In the genomic region with DNA sequence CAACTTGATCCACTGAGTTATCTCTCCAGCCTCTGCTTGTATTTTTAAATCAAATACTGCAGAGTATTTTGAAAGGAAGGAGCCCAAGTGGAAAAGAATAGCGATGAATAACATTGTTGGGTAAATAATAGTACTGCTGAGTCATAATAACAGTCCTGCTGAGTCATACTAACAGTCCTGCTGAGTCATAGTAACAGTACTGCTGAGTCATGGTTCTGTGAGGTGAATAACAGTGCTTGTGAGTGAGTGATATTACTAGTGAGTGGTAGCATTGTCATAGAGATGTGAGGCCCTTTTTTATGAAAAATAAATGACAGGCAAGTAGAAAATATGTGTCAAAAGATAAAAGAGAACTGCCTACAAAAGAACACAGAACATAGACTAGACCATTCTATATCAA, we compare ENCODE assay signal across 18 mouse cellular contexts. TPM values are rescaled to one million over a fixed set of nuclear protein-coding genes. Genes with fewer than 3 reads are reported as not detected.
DNase-seq lines count a peak whose midpoint lies in the region; ATAC-seq and TF ChIP-seq lines count a peak whose summit lies in the region.
"Had no signal": no experiment of that assay in that cellular context is flagged by ENCODE, and none has a peak within 500 bp of the region (broad histone marks: within the 10 kb centered on the region; RNA-seq: fewer than 3 reads in every experiment).

No protein-coding gene starts in this region.

- dilution Hi-C loops in CH12.LX (cut with MboI; ENCODE audit: extremely low pct_ligation_motif_present, extremely low pct_unique_long_range_greater_than_20kb, low sequenced_read_pairs): no loop called here

- no peaks in the 10 kb centered on the region for H3K79me2 ChIP-seq in CH12.LX (replicated peaks; ENCODE audit: control insufficient read depth, extremely low read depth, insufficient read depth, poor library complexity, severe bottlenecking)

- peak; percentile 79 for DNase-seq in A20 (ENCODE audit: low read depth, low spot score)
- DNase-seq in CH12.LX (ENCODE audit: extremely low read depth): peak; percentile 91
- DNase-seq in NIH3T3 (ENCODE audit: low read depth): peak; percentile 44
- no peak for DNase-seq in kidney, adult 2 months
- no peak for DNase-seq in spleen, postnatal 14 days (ENCODE audit: low spot score in 2 of 2)
- DNase-seq: gastrocnemius, postnatal 36 days; lung, adult 2 months; lung, postnatal 4 days had no signal

- no peak overlapping the region for H3K4me3 ChIP-seq in CH12.LX (replicated peaks in 1 of 3; ENCODE audit: low read depth in 2 of 3, low read length in 2 of 3, poor library complexity in 1 of 3)
- H3K4me3 ChIP-seq in kidney, adult 2 months (ENCODE audit: insufficient read depth, low read depth, low read length): no peak overlapping the region
- H3K4me3 ChIP-seq in hindbrain, embryonic 16.5 days (ENCODE audit: low read length): no peak overlapping the region
- H3K4me3 ChIP-seq: embryonic facial prominence, embryonic 12.5 days; heart, embryonic 12.5 days; kidney, embryonic 15.5 days; layer of hippocampus, adult 2 months; limb, embryonic 10.5 days; midbrain, embryonic 13.5 days; myocyte had no signal

- no peak for TF ChIP-seq CTCF in CH12.LX (conservative IDR thresholded peaks at IDR 0.05 in 1 of 2, IDR thresholded peaks at IDR 0.05 in 1 of 2; ENCODE audit: low read depth in 2 of 2, low read length in 2 of 2)
- TF ChIP-seq CTCF in kidney, adult 2 months (conservative IDR thresholded peaks at IDR 0.05; ENCODE audit: insufficient read depth, insufficient read length, low read depth, low read length): no peak

- no peak for TF ChIP-seq RAD21 in CH12.LX (IDR thresholded peaks at IDR 0.05; ENCODE audit: low read depth, low read length)

- H3K4me1 ChIP-seq in CH12.LX (ENCODE audit: control insufficient read depth in 1 of 2, insufficient read depth in 2 of 2): peaks cover 11 to 49% of the 10 kb centered on the region in 2 experiments
- peaks cover 4% of the 10 kb centered on the region; the same call in 1 of the 2 replicates for H3K4me1 ChIP-seq in kidney, adult 2 months (ENCODE audit: control insufficient read depth, insufficient read depth, low read length)
- H3K4me1 ChIP-seq in hindbrain, embryonic 16.5 days (ENCODE audit: control insufficient read depth, insufficient read depth, low read depth, low read length): peaks cover 11% of the 10 kb centered on the region

- H3K27ac ChIP-seq in CH12.LX (ENCODE audit: insufficient read depth, low read depth): no peak overlapping the region
- H3K27ac ChIP-seq in kidney, adult 2 months (ENCODE audit: insufficient read depth, low read depth, low read length): no peak overlapping the region
- H3K27ac ChIP-seq in hindbrain, embryonic 16.5 days (ENCODE audit: low read depth, low read length): no peak overlapping the region
- H3K27ac ChIP-seq: kidney, embryonic 15.5 days; layer of hippocampus, adult 2 months had no signal

- no peak overlapping the region for H3K4me2 ChIP-seq in CH12.LX (ENCODE audit: insufficient read depth, low read depth, poor library complexity, severe bottlenecking)
- no peak overlapping the region for H3K4me2 ChIP-seq in hindbrain, embryonic 16.5 days (ENCODE audit: low read length)
- H3K4me2 ChIP-seq: kidney, embryonic 15.5 days had no signal

- no peak overlapping the region for H3K9ac ChIP-seq in CH12.LX (ENCODE audit: insufficient read depth, low read depth)
- no peak overlapping the region for H3K9ac ChIP-seq in hindbrain, embryonic 16.5 days (ENCODE audit: low read depth, low read length)
- H3K9ac ChIP-seq: embryonic facial prominence, embryonic 12.5 days; heart, embryonic 12.5 days; kidney, embryonic 15.5 days; midbrain, embryonic 13.5 days had no signal

- peaks cover 8% of the 10 kb centered on the region for H3K9me3 ChIP-seq in CH12.LX (replicated peaks; ENCODE audit: low read length)
- H3K9me3 ChIP-seq in hindbrain, embryonic 16.5 days (ENCODE audit: control insufficient read depth, low read length): peaks cover 2% of the 10 kb centered on the region; the same call in 1 of the 2 replicates
- H3K9me3 ChIP-seq: kidney, embryonic 15.5 days; limb, embryonic 10.5 days; midbrain, embryonic 13.5 days had no signal

- TF ChIP-seq EP300 in CH12.LX (IDR thresholded peaks at IDR 0.05; ENCODE audit: low read length): peak; percentile 100

- no peak for TF ChIP-seq POLR2A in CH12.LX (IDR thresholded peaks at IDR 0.05; ENCODE audit: low read depth, low read length)
- no peak for TF ChIP-seq POLR2A in kidney, adult 2 months (IDR thresholded peaks at IDR 0.05; ENCODE audit: low read depth, low read length)

- in situ Hi-C loops in CH12.LX (cut with MboI; ENCODE audit: low pct_ligation_motif_present, low pct_unique_long_range_greater_than_20kb, low sequenced_read_pairs): loop anchor here (25.0 kb wide), 2 partner anchors 600 to 750 kb away; a partner anchor contains a TSS

- peak; percentile 74 for ATAC-seq in megakaryocyte progenitor cell, adult 5-6 weeks (replicated peaks; ENCODE audit: poor library complexity)
- no peak for ATAC-seq in hindbrain, embryonic 16.5 days

- 91% methylated on average over 1 of the region's 1 CpGs for WGBS in kidney, adult 2 months
- WGBS in hindbrain, embryonic 16.5 days: 73% methylated on average over 1 of the region's 1 CpGs

- no peaks in the 10 kb centered on the region for H3K27me3 ChIP-seq in CH12.LX (replicated peaks)
- H3K27me3 ChIP-seq in kidney, adult 2 months (replicated peaks; ENCODE audit: control insufficient read depth, insufficient read depth, low read length): no peaks in the 10 kb centered on the region; the same call in 1 of the 2 replicates
- no peaks in the 10 kb centered on the region for H3K27me3 ChIP-seq in hindbrain, embryonic 16.5 days (replicated peaks; ENCODE audit: control insufficient read depth, insufficient read depth, low read length)
- H3K27me3 ChIP-seq: embryonic facial prominence, embryonic 12.5 days; heart, embryonic 12.5 days; midbrain, embryonic 13.5 days had no signal

- no peaks in the 10 kb centered on the region for H3K36me3 ChIP-seq in CH12.LX (replicated peaks in 1 of 2; ENCODE audit: control insufficient read depth in 1 of 2, insufficient read depth in 1 of 2, low read length in 1 of 2)
- no peaks in the 10 kb centered on the region for H3K36me3 ChIP-seq in kidney, adult 2 months (ENCODE audit: control insufficient read depth, insufficient read depth, low read length)
- no peaks in the 10 kb centered on the region for H3K36me3 ChIP-seq in hindbrain, embryonic 16.5 days (ENCODE audit: control insufficient read depth, insufficient read depth, low read length)
- H3K36me3 ChIP-seq: embryonic facial prominence, embryonic 12.5 days; heart, embryonic 12.5 days; kidney, embryonic 15.5 days; limb, embryonic 10.5 days; midbrain, embryonic 13.5 days had no signal

TF ChIP-seq in CH12.LX, 34 proteins besides CTCF, POLR2A, EP300 and RAD21:
- peak; percentile 70 for TF ChIP-seq GABPA (IDR thresholded peaks at IDR 0.05; ENCODE audit: insufficient replicate concordance, low read depth, low read length)
- peak; percentile 80 for TF ChIP-seq CHD2 (IDR thresholded peaks at IDR 0.05; ENCODE audit: low read length)
- peak; percentile 100 for TF ChIP-seq JUND (conservative IDR thresholded peaks at IDR 0.05; ENCODE audit: low read depth, low read length)
- TF ChIP-seq JUN (IDR thresholded peaks at IDR 0.05; ENCODE audit: insufficient read depth, low read depth, low read length): peak; percentile 100
- peak; percentile 50 for TF ChIP-seq MAX (IDR thresholded peaks at IDR 0.05; ENCODE audit: low read length)
- TF ChIP-seq BHLHE40 (IDR thresholded peaks at IDR 0.05; ENCODE audit: low read depth, low read length): peak; percentile 95
- TF ChIP-seq MAZ (IDR thresholded peaks at IDR 0.05; ENCODE audit: low read depth, low read length): 0 out of 2 replicates have a peak, but pooled peaks have one; percentile 19
- peak; percentile 49; the same call in 1 of the 2 replicates for TF ChIP-seq ZNF384 (IDR thresholded peaks at IDR 0.05; ENCODE audit: low read depth, low read length)
- TF ChIP-seq MEF2A (IDR thresholded peaks at IDR 0.05; ENCODE audit: borderline replicate concordance, low read depth, low read length): peak; percentile 93
- TF ChIP-seq ZMIZ1 (IDR thresholded peaks at IDR 0.05; ENCODE audit: low read depth, low read length): no peak
- peak; percentile 77; the same call in 1 of the 2 replicates for TF ChIP-seq UBTF (IDR thresholded peaks at IDR 0.05; ENCODE audit: low read depth, low read length)
- TF ChIP-seq TBP (conservative IDR thresholded peaks at IDR 0.05; ENCODE audit: low read depth, low read length): no peak
- peak; percentile 100 for TF ChIP-seq MAFK (IDR thresholded peaks at IDR 0.05; ENCODE audit: insufficient replicate concordance, low read length)
- TF ChIP-seq IRF4 (IDR thresholded peaks at IDR 0.05; ENCODE audit: low read depth, low read length): peak; percentile 99
- peak; percentile 99 for TF ChIP-seq RCOR1 (conservative IDR thresholded peaks at IDR 0.05; ENCODE audit: low read depth, low read length)
- peak; percentile 75 for TF ChIP-seq MYC (IDR thresholded peaks at IDR 0.05; ENCODE audit: low read depth, low read length)
- no peak for TF ChIP-seq NRF1 (IDR thresholded peaks at IDR 0.05; ENCODE audit: low read depth, low read length)
- peak; percentile 78 for TF ChIP-seq TCF12 (IDR thresholded peaks at IDR 0.05; ENCODE audit: low read depth, low read length)
- no peak for TF ChIP-seq NELFE (IDR thresholded peaks at IDR 0.05; ENCODE audit: low read depth, low read length)
- peak; percentile 95 for TF ChIP-seq SIN3A (IDR thresholded peaks at IDR 0.05; ENCODE audit: low read length)
- TF ChIP-seq ETS1 (conservative IDR thresholded peaks at IDR 0.05; ENCODE audit: low read depth, low read length): peak; percentile 99
- no peak for TF ChIP-seq ELF1 (IDR thresholded peaks at IDR 0.05; ENCODE audit: low read depth, low read length)
- peak; percentile 40; the same call in 1 of the 2 replicates for TF ChIP-seq HCFC1 (IDR thresholded peaks at IDR 0.05; ENCODE audit: low read depth, low read length)

RNA-seq across cellular contexts. Expression of a gene that starts 1.1 kb away (rescaled TPM):
- total RNA-seq in CH12.LX (2012; rRNA removed) (2.2 TPM in 2 replicates), CH12.LX (2014; rRNA removed) (1.1 TPM in 2 replicates)
- 1.1 and 1.3 TPM in 2 replicates for polyA plus RNA-seq in CH12.LX (2012; ENCODE audit: insufficient read length, low read depth)
- not detected in 2 replicates for total RNA-seq in megakaryocyte progenitor cell, adult 5-6 weeks (2015)
- total RNA-seq in megakaryocyte progenitor cell, adult 5-6 weeks (2017): not detected in 2 replicates
- polyA plus RNA-seq in kidney, adult 2 months (2012; rRNA removed): 0.08 TPM in 2 replicates
- polyA plus RNA-seq in hindbrain, embryonic 16.5 days (2015; fragmentation: Nextera tagmentation; extraction: Ambion mirVana): 9.9 and 12.6 TPM in 2 replicates
- total RNA-seq: gastrocnemius, postnatal 36 days; hematopoietic stem cell, adult 5-6 weeks had no signal

Comparison
In these comparisons a context has a peak if more than half of its experiments do, and no peak if none do; other contexts are left out.
1. DNase-seq: peak in A20 (single experiment), CH12.LX (single experiment) and NIH3T3 (single experiment); none in kidney, adult 2 months (single experiment) and spleen, postnatal 14 days (0 of 2).